Mouse (Mus musculus): ENCODE results near the gene Eri3. TPM values are rescaled to one million over a fixed set of nuclear protein-coding genes. Genes with fewer than 3 reads are reported as not detected.
A peak's percentile ranks its signal among the peaks of the same experiment; 100 is the strongest.

The Eri3 gene
- polyA plus RNA-seq, 1 experiment from 2014 or later = 90.6 TPM

DNA sequence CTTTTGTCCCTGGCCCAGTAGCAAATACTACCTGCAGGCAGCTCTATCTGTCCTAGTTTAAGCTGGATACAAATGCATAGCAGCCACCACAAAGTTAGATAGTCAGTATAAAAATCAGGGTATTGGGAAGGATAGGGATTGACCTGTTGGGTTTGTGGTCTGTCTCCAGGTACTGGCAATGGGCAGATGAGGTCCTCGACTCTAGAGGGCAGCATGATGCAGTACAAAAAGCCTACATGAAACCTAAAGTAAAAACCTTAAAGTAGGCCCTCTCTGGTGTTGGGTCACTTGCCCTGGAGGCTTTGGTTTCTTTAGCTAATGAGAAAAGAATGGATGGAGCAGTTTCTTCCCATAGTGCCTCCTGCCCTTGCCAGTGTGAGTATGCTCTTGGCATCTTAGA, 78.3 kb downstream of the Eri3 start:
- H3K9me3 ChIP-seq (ENCODE audit: control insufficient read depth, low read length) = no peaks in the 10 kb centered on the region
- no peak for ATAC-seq
- H3K36me3 ChIP-seq (ENCODE audit: control insufficient read depth, insufficient read depth, low read length) = no peaks in the 10 kb centered on the region; the same call in 1 of the 2 replicates
- no peak overlapping the region for H3K27ac ChIP-seq (ENCODE audit: low read length)
- H3K4me2 ChIP-seq (ENCODE audit: low read depth, low read length) = no peak overlapping the region
- no peak overlapping the region for H3K9ac ChIP-seq (ENCODE audit: low read depth, low read length)
- no peak overlapping the region for H3K4me3 ChIP-seq (ENCODE audit: low read length)
- peaks cover 24% of the 10 kb centered on the region for H3K4me1 ChIP-seq (ENCODE audit: control insufficient read depth, insufficient read depth, low read length)
- H3K27me3 ChIP-seq (replicated peaks; ENCODE audit: control insufficient read depth, insufficient read depth, low read length) = no peaks in the 10 kb centered on the region
- WGBS = 43% methylated on average over 1 of the region's 1 CpGs

DNA sequence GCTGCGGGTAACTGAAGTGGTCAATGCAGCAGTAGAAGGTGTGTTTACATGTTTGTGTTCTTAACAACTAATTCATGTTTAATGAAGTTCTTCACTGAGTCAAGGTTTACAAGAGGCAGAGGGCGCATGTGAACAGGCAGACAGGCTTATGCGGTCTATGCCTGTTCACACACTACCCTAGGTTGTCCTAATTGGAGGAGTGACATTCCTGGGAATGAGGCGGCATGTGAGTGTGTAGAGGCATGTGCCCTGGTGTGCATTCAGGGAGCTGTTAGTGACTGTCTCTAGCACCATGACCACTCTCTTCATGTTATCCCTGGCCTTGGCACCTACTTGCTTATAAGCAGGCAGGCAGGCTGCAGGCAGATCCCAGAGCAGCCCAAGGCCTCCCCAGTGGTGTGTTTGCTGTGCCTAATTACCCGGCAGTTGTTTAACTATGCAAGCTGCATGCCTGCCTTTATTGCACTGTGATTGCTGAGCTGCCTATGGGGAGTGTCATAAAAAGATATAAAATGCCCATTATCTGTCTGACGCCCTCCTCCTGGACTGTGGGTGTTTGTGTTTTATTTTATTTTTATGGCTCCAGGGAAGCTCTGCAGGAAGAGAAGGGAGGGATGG, 80.0 kb downstream of the Eri3 start:
- Histone ChIP-seq H3K4me3 (ENCODE audit: low read length) (no peak overlapping the region), H3K4me2 (ENCODE audit: low read depth, low read length) (no peak overlapping the region), H3K36me3 (ENCODE audit: control insufficient read depth, insufficient read depth, low read length) (no peaks in the 10 kb centered on the region; the same call in 1 of the 2 replicates), H3K27ac (ENCODE audit: low read length) (peak overlapping the region; percentile 50; the same call in 1 of the 2 replicates), H3K9me3 (ENCODE audit: control insufficient read depth, low read length) (no peaks in the 10 kb centered on the region), H3K4me1 (ENCODE audit: control insufficient read depth, insufficient read depth, low read length) (peaks cover 39% of the 10 kb centered on the region), H3K9ac (ENCODE audit: low read depth, low read length) (no peak overlapping the region), H3K27me3 (replicated peaks; ENCODE audit: control insufficient read depth, insufficient read depth, low read length) (no peaks in the 10 kb centered on the region)
- 46% methylated on average over 6 of the region's 6 CpGs for WGBS
- ATAC-seq = peak; percentile 92

DNA sequence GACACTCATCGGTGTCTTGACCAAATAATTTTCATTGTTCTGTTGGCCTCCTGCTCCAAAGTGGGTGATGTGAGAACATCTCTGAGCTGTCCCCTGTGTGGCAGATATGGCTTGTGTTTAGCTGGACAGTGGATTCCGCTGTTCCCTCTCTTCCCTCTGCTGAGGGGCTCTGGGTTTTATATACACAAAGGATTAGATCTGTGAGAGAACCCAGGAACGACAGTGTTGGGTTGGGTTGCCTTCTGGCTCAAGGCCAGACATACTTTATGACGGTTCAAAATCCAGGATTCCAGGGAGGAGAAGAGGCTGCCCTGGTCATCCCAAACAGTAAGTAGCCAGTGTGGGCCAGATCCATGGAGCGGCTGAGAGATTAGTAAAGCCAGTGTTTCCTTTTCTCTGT, 83.4 kb downstream of the Eri3 start:
- H3K4me2 ChIP-seq (ENCODE audit: low read depth, low read length) = no peak overlapping the region
- no peak for ATAC-seq
- H3K4me3 ChIP-seq (ENCODE audit: low read length) = no peak overlapping the region
- no peaks in the 10 kb centered on the region; the same call in 1 of the 2 replicates for H3K36me3 ChIP-seq (ENCODE audit: control insufficient read depth, insufficient read depth, low read length)
- WGBS = 43% methylated on average over 5 of the region's 5 CpGs
- peaks cover 39% of the 10 kb centered on the region for H3K4me1 ChIP-seq (ENCODE audit: control insufficient read depth, insufficient read depth, low read length)
- H3K9me3 ChIP-seq (ENCODE audit: control insufficient read depth, low read length) = no peaks in the 10 kb centered on the region
- no peak overlapping the region for H3K9ac ChIP-seq (ENCODE audit: low read depth, low read length)
- no peaks in the 10 kb centered on the region for H3K27me3 ChIP-seq (replicated peaks; ENCODE audit: control insufficient read depth, insufficient read depth, low read length)
- H3K27ac ChIP-seq (ENCODE audit: low read length) = no peak overlapping the region

GRCm38 (mm10) chr4:117634642-117635041, 84.5 kb downstream of the Eri3 start:
- no peaks in the 10 kb centered on the region for H3K36me3 ChIP-seq (ENCODE audit: control insufficient read depth, insufficient read depth, low read length)
- no peaks in the 10 kb centered on the region for H3K27me3 ChIP-seq (replicated peaks; ENCODE audit: control insufficient read depth, insufficient read depth, low read length)
- no peak overlapping the region for H3K4me2 ChIP-seq (ENCODE audit: low read depth, low read length)
- WGBS = 63% methylated on average over 7 of the region's 7 CpGs
- peaks cover 30% of the 10 kb centered on the region for H3K4me1 ChIP-seq (ENCODE audit: control insufficient read depth, insufficient read depth, low read length)
- H3K9ac ChIP-seq (ENCODE audit: low read depth, low read length) = no peak overlapping the region
- no peak overlapping the region for H3K27ac ChIP-seq (ENCODE audit: low read length)
- peak; percentile 34; the same call in 1 of the 2 replicates for ATAC-seq
- H3K9me3 ChIP-seq (ENCODE audit: control insufficient read depth, low read length) = no peaks in the 10 kb centered on the region
- H3K4me3 ChIP-seq (ENCODE audit: low read length) = no peak overlapping the region

GRCm38 (mm10) chr4:117636152-117636551, 86.0 kb downstream of the Eri3 start:
- WGBS = 86% methylated on average over 4 of the region's 4 CpGs
- no peak overlapping the region for H3K4me2 ChIP-seq (ENCODE audit: low read depth, low read length)
- H3K9ac ChIP-seq (ENCODE audit: low read depth, low read length) = no peak overlapping the region
- ATAC-seq = no peak
- H3K4me3 ChIP-seq (ENCODE audit: low read length) = no peak overlapping the region
- H3K27me3 ChIP-seq (replicated peaks; ENCODE audit: control insufficient read depth, insufficient read depth, low read length) = no peaks in the 10 kb centered on the region
- no peaks in the 10 kb centered on the region for H3K36me3 ChIP-seq (ENCODE audit: control insufficient read depth, insufficient read depth, low read length)
- peaks cover 21% of the 10 kb centered on the region for H3K4me1 ChIP-seq (ENCODE audit: control insufficient read depth, insufficient read depth, low read length)
- H3K9me3 ChIP-seq (ENCODE audit: control insufficient read depth, low read length) = no peaks in the 10 kb centered on the region
- H3K27ac ChIP-seq (ENCODE audit: low read length) = no peak overlapping the region

- no peak overlapping the region for H3K9ac ChIP-seq (ENCODE audit: low read depth, low read length)
- no peak overlapping the region for H3K4me3 ChIP-seq (ENCODE audit: low read length)
- no peaks in the 10 kb centered on the region for H3K36me3 ChIP-seq (ENCODE audit: control insufficient read depth, insufficient read depth, low read length)
- no peak for ATAC-seq
- 76% methylated on average over 22 of the region's 22 CpGs for WGBS
- H3K4me2 ChIP-seq (ENCODE audit: low read depth, low read length) = no peak overlapping the region
- H3K4me1 ChIP-seq (ENCODE audit: control insufficient read depth, insufficient read depth, low read length) = peaks cover 24% of the 10 kb centered on the region
- H3K27me3 ChIP-seq (replicated peaks; ENCODE audit: control insufficient read depth, insufficient read depth, low read length) = no peaks in the 10 kb centered on the region
- no peak overlapping the region for H3K27ac ChIP-seq (ENCODE audit: low read length)
- no peaks in the 10 kb centered on the region for H3K9me3 ChIP-seq (ENCODE audit: control insufficient read depth, low read length)
Observed at GRCm38 (mm10) chr4:117636891-117637613, 86.9 kb downstream of the Eri3 start.

DNA sequence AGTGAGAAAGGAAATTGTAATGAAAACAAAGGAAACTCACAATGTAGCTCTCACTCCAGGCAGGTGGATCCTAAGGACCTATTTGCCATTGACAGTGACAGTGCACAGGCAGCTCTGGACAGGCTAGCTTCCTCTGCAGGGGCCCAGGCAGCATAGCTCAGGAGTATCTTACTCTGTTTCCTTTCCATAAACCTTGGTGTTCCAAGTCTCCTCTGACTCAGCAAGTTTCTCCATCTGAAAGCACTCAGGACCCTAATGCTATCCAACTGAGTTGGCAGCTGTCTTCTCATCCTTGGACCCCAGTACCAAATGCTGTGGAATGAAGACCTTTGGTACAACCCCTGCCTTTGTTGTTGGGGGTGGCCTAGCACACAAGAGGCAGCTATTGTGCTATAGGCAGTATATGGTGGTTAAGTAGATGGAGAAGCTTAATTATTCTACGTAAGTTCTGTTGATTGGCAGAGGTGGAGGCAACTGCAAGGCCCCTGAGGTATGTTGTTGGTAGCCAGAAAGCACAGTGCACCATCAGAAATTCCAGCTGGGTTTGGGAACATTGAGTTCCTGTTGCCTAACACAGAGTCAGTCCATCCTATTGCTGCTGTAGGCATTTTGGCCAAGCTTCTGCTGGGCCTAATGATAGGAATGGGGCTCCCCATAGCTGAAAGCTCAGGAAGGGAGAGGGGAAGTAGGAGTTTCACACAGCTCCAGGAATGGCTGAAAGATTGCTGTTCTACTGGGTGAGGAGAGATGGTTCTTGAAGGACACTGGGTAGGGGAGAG, 90.9 kb downstream of the Eri3 start:
- no peaks in the 10 kb centered on the region for H3K9me3 ChIP-seq (ENCODE audit: control insufficient read depth, low read length)
- no peak overlapping the region for H3K4me2 ChIP-seq (ENCODE audit: low read depth, low read length)
- H3K9ac ChIP-seq (ENCODE audit: low read depth, low read length) = no peak overlapping the region
- H3K4me3 ChIP-seq (ENCODE audit: low read length) = no peak overlapping the region
- H3K27me3 ChIP-seq (replicated peaks; ENCODE audit: control insufficient read depth, insufficient read depth, low read length) = no peaks in the 10 kb centered on the region
- H3K36me3 ChIP-seq (ENCODE audit: control insufficient read depth, insufficient read depth, low read length) = no peaks in the 10 kb centered on the region
- H3K27ac ChIP-seq (ENCODE audit: low read length) = peak overlapping the region; percentile 2; the same call in 1 of the 2 replicates
- peaks cover 26% of the 10 kb centered on the region for H3K4me1 ChIP-seq (ENCODE audit: control insufficient read depth, insufficient read depth, low read length)
- no peak for ATAC-seq
- WGBS = 90% methylated on average over 1 of the region's 1 CpGs

DNA sequence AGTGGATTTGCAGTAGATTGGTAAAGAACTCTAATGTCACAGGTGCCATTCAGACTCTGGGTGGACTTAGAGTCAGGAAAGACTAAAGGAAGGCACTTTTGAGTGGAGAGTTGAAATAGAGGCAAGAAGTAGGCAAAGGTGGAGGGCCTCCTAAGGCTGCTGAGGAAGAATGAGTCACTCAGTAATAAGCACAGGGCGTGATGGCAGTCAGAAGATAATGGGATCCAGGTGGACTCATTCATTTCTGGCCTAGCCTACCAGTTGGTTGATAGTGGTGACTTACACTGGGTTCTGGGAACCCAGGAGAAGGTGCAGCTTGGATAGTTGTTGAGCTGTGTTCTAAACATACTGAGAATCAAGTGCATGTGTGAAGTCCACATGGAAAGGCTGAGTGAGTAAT, 91.6 kb downstream of the Eri3 start:
- peak; percentile 74 for ATAC-seq
- 56% methylated on average over 1 of the region's 1 CpGs for WGBS
- Histone ChIP-seq H3K4me2 (ENCODE audit: low read depth, low read length) (no peak overlapping the region), H3K4me1 (ENCODE audit: control insufficient read depth, insufficient read depth, low read length) (peaks cover 30% of the 10 kb centered on the region), H3K4me3 (ENCODE audit: low read length) (no peak overlapping the region), H3K27ac (ENCODE audit: low read length) (peak overlapping the region; percentile 2; the same call in 1 of the 2 replicates), H3K27me3 (replicated peaks; ENCODE audit: control insufficient read depth, insufficient read depth, low read length) (no peaks in the 10 kb centered on the region), H3K9ac (ENCODE audit: low read depth, low read length) (no peak overlapping the region), H3K36me3 (ENCODE audit: control insufficient read depth, insufficient read depth, low read length) (no peaks in the 10 kb centered on the region), H3K9me3 (ENCODE audit: control insufficient read depth, low read length) (no peaks in the 10 kb centered on the region)

DNA sequence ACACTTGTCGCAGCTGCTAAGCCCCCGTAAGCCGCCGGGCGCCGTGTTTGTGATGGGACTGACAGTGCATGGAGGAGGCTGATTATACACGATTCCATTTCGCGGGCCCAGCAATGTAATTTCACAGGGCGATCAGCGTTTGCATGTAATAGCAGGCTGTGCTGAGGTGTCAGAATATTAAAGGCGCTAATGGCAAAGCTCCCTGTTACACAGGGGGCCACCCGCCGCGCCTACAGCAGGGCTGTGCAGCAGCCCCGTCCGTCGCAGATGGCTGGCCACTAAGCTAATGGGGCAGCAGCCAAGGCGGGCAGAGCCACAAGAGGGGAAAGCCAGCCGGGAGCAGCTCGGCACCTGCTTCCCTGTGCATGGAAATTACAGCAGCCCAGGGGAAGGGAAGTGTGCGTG, 94.9 kb downstream of the Eri3 start:
- no peak overlapping the region for H3K27ac ChIP-seq (ENCODE audit: low read length)
- H3K4me1 ChIP-seq (ENCODE audit: control insufficient read depth, insufficient read depth, low read length) = peaks cover 30% of the 10 kb centered on the region
- H3K4me3 ChIP-seq (ENCODE audit: low read length) = no peak overlapping the region
- no peaks in the 10 kb centered on the region for H3K9me3 ChIP-seq (ENCODE audit: control insufficient read depth, low read length)
- no peak for ATAC-seq
- WGBS = 64% methylated on average over 22 of the region's 22 CpGs
- H3K4me2 ChIP-seq (ENCODE audit: low read depth, low read length) = no peak overlapping the region
- H3K36me3 ChIP-seq (ENCODE audit: control insufficient read depth, insufficient read depth, low read length) = peaks cover 2% of the 10 kb centered on the region; the same call in 1 of the 2 replicates
- H3K9ac ChIP-seq (ENCODE audit: low read depth, low read length) = no peak overlapping the region
- no peaks in the 10 kb centered on the region for H3K27me3 ChIP-seq (replicated peaks; ENCODE audit: control insufficient read depth, insufficient read depth, low read length)

Data from intestine, embryonic 16.5 days (tissue).